In genomic region chr13:44086801-44087200, GRCm38 (mm10) we compare ENCODE assay signal across 11 mouse cellular contexts.
DNase-seq lines count a peak whose midpoint lies in the region.
"Had no signal": no experiment of that assay in that cellular context is flagged by ENCODE, and none has a peak within 500 bp of the region (broad histone marks: within the 10 kb centered on the region; RNA-seq: fewer than 3 reads in every experiment).

No protein-coding gene starts in this region.

- 0 out of 2 replicates have a peak overlapping the region, but pooled peaks have one; percentile 31 for H3K27ac ChIP-seq in heart, embryonic 10.5 days
- H3K27ac ChIP-seq: hindbrain, embryonic 13.5 days; liver, embryonic 14.5 days had no signal

- no peaks in the 10 kb centered on the region for H3K36me3 ChIP-seq in heart, embryonic 10.5 days
- H3K36me3 ChIP-seq: hindbrain, embryonic 13.5 days had no signal

- H3K9me3 ChIP-seq in heart, embryonic 10.5 days = no peaks in the 10 kb centered on the region
- H3K9me3 ChIP-seq: hindbrain, embryonic 13.5 days had no signal

- peak; percentile 63 for DNase-seq in heart, embryonic 10.5 days (ENCODE audit: low spot score)
- DNase-seq in heart, postnatal 14 days = no peak
- DNase-seq in lung, postnatal 10 days = peak; percentile 47
- DNase-seq in lung, postnatal 25 days (ENCODE audit: low spot score) = no peak
- peak; percentile 37 to 40 for DNase-seq in frontal cortex, postnatal 10 days (ENCODE audit: low spot score in 2 of 2)
- peak; percentile 47 for DNase-seq in right cerebral cortex, postnatal 25 days
- no peak for DNase-seq in kidney, adult 18-20 months
- no peak for DNase-seq in kidney, adult 9 months
- DNase-seq: midbrain, embryonic 14.5 days had no signal

- WGBS in heart, embryonic 10.5 days = 38% methylated on average over 4 of the region's 4 CpGs

- H3K4me3 ChIP-seq in heart, embryonic 10.5 days = no peak overlapping the region
- H3K4me3 ChIP-seq: hindbrain, embryonic 13.5 days had no signal

- intact Hi-C loops in heart, postnatal 14 days (cut with DNase I) = no loop called here

- peaks cover 21% of the 10 kb centered on the region for H3K4me1 ChIP-seq in heart, embryonic 10.5 days

- H3K27me3 ChIP-seq in heart, embryonic 10.5 days (ENCODE audit: insufficient read depth, poor library complexity, severe bottlenecking) = no peaks in the 10 kb centered on the region
- H3K27me3 ChIP-seq: hindbrain, embryonic 13.5 days had no signal

Comparison
In these comparisons a context has a peak if more than half of its experiments do, and no peak if none do; other contexts are left out.
1. DNase-seq: peak in heart, embryonic 10.5 days (single experiment), lung, postnatal 10 days (single experiment), frontal cortex, postnatal 10 days (2 of 2) and right cerebral cortex, postnatal 25 days (single experiment); none in heart, postnatal 14 days (0 of 2), lung, postnatal 25 days (single experiment), kidney, adult 18-20 months (single experiment) and kidney, adult 9 months (single experiment).